Mouse (Mus musculus) C2C12 (cell line): ENCODE results near the gene Adcyap1r1.

Experiments used
- CTCF ChIP-seq: IDR thresholded peaks from one replicate; pipeline ENCODE4 v1.5.1; 2011; ENCODE audit not compliant: control insufficient read depth, insufficient read depth, insufficient read length
- MAX ChIP-seq: IDR thresholded peaks from one replicate; pipeline ENCODE4 v1.6.1; 2011; ENCODE audit warnings: mild to moderate bottlenecking, control low read depth
- USF1 ChIP-seq: IDR thresholded peaks from one replicate; pipeline ENCODE4 v1.6.1; 2011; ENCODE audit warnings: low read depth, mild to moderate bottlenecking, control low read depth, moderate library complexity

DNA sequence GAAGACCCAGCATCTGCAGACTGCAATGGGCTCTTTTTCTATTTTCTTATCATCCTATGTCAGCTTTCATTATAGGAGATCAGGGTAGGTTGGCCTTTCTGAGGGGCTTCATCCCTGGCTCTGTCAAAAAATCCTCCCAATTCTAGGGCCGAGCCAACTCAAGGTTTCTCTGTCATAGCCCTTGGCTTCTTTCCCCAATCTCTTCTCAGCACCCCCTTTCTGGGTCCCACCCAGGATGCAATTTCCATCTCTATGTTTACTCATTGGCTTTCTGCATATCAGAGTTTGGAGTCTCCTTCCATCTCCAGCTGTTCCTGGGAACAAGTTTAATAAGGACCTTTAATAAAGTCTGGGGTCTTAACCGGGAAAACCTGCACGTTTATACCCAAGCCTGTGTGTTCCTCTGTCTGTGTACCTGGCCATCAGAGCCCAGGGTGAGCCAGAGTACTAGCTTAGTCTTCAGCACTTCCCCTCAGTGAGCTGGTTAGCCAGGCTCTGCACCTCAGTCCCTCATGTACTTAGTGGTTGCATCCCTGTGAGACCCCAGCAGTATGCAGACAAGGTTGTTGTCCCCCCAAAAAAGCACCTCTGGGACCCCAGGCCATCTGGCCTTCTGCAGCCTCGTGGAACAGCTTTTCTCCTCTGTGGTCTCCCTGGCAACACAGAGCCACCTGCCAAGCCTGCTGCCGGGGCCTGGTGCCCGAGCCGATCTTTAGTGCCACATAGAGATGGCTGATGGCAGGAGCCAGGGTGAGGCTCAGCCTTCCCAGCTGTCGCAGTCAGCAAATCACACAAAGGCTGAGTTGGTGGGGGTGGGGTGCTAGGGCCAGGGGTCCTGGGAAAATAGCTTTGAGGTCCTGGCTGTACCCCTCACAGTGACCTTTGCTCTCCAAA is 16.3 kb upstream of the Adcyap1r1 start:
- TF ChIP-seq CTCF (no peak), USF1 (no peak), MAX (no peak)
